Mouse (Mus musculus) right cerebral cortex, postnatal 25 days (tissue): ENCODE measurements around the gene Tdp2.

ENCODE experiments used
- DNase-seq: peaks from one replicate; pipeline ENCODE4 v3.0.0; 2022

Gene Tdp2

GRCm38 (mm10) chr13:24831353-24832130 lies at the start of gene Tdp2, which contains the start of gene Acot13:
Gene Tdp2, plus strand, starts transcription at chr13:24831679.
Gene Acot13, minus strand, starts transcription at chr13:24831540.
- peak; percentile 95 for DNase-seq

- DNase-seq = no peak
These were observed 49.6 kb upstream of the Tdp2 start for GRCm38 (mm10) chr13:24781916-24782315.

GRCm38 (mm10) chr13:24786014-24786490 lies 45.4 kb upstream of the Tdp2 start:
- no peak for DNase-seq

- no peak for DNase-seq
These were observed 44.0 kb upstream of the Tdp2 start for GRCm38 (mm10) chr13:24787477-24787876.

GRCm38 (mm10) chr13:24791349-24791748 lies 40.1 kb upstream of the Tdp2 start:
- no peak for DNase-seq

GRCm38 (mm10) chr13:24792411-24793045 lies 39.0 kb upstream of the Tdp2 start:
- DNase-seq = no peak

GRCm38 (mm10) chr13:24798686-24799085 lies 32.8 kb upstream of the Tdp2 start:
- DNase-seq = no peak

- no peak for DNase-seq
These were observed 32.1 kb upstream of the Tdp2 start for GRCm38 (mm10) chr13:24799378-24799777.

GRCm38 (mm10) chr13:24799925-24800673 lies 31.4 kb upstream of the Tdp2 start:
- peak; percentile 47 for DNase-seq

- DNase-seq = peak; percentile 95
These were observed 30.7 kb upstream of the Tdp2 start for GRCm38 (mm10) chr13:24800674-24801307.

GRCm38 (mm10) chr13:24801308-24801921 lies 30.1 kb upstream of the Tdp2 start, which contains the start of gene BC005537:
Gene BC005537, plus strand, starts transcription at chr13:24801657.
- DNase-seq = peak; percentile 56

GRCm38 (mm10) chr13:24802131-24802691 lies 29.3 kb upstream of the Tdp2 start:
- peak; percentile 25 for DNase-seq

GRCm38 (mm10) chr13:24803196-24803595 lies 28.3 kb upstream of the Tdp2 start:
- no peak for DNase-seq

- no peak for DNase-seq
These were observed 25.4 kb upstream of the Tdp2 start for GRCm38 (mm10) chr13:24806079-24806478.

GRCm38 (mm10) chr13:24812521-24812920 lies 19.0 kb upstream of the Tdp2 start:
- DNase-seq = no peak

GRCm38 (mm10) chr13:24814616-24815015 lies 16.9 kb upstream of the Tdp2 start:
- no peak for DNase-seq

GRCm38 (mm10) chr13:24816125-24817092 lies 15.1 kb upstream of the Tdp2 start:
- DNase-seq = no peak

- DNase-seq = no peak
These were observed 11.5 kb upstream of the Tdp2 start for GRCm38 (mm10) chr13:24819931-24820330.

- DNase-seq = no peak
These were observed 8.7 kb upstream of the Tdp2 start for GRCm38 (mm10) chr13:24822663-24823343.

GRCm38 (mm10) chr13:24824647-24825046 lies 6.8 kb upstream of the Tdp2 start:
- DNase-seq = no peak
